Mouse (Mus musculus) urinary bladder, postnatal 25 days (tissue): ENCODE results near the gene Dgkz.

Experiments
- DNase-seq: peaks from one replicate; pipeline ENCODE4 v3.0.0; 2022; ENCODE audit warnings: low spot score

Gene Dgkz

DNA sequence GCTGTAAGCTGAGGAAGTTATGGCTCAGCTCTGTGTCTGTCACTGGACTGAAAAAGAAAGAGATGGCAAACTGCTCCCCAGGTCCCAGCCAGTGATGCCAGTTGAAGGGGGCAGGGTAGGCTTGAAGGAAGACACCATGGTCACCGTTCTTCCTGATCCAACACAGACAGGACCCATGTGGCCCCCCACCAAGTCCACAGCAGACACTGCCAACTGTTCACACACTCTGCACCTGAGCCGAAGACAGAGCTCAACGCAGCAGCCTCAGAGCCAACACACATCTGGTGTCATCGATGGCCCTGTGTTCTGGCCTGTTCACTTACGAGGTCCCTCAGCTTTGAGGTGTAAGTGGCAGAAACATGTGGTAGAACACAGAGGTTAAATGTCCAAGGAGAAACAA lies 15.2 kb downstream of the Dgkz start:
- DNase-seq, result no peak

DNA sequence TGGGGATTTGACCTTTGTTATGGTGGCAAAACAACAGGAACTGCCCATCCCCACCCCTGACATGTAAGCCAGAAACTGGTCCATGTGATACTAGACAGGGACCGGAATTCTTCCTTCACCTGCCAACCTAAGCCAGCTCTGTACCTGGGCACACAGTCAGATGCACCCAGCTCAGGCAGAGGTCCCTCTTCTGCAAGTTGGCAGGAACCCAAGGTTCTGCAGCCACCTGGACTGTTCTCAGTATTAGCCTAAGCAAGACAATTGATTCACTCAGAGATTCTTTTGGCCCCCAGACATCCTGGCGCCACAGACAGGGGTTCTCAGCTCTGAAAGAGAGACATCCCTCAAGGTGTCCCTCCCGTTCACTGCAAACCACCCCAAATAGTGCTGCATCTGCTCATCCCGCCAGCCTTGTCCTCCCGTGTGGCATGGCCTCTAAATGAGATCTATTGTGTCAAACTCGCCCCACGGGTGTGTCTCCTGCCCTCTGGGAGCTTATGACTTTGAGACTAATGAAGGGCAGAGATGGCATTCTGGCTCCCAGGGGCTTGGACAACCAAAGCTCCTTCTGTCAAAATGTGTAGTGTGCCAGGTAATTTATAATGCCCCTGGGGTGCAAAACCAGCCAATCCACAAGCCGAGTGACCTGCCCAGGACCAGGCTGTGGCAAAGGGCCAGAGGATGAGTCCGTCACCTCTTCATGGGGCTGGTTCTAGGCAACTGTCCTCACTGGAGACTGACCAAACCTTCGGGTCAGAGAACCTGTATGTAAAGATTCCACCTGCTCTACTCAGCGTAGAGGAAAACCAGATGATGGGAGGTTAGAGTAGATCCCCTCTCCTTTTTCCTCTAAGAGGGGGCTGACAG lies 15.9 kb downstream of the Dgkz start:
- DNase-seq, result no peak

DNA sequence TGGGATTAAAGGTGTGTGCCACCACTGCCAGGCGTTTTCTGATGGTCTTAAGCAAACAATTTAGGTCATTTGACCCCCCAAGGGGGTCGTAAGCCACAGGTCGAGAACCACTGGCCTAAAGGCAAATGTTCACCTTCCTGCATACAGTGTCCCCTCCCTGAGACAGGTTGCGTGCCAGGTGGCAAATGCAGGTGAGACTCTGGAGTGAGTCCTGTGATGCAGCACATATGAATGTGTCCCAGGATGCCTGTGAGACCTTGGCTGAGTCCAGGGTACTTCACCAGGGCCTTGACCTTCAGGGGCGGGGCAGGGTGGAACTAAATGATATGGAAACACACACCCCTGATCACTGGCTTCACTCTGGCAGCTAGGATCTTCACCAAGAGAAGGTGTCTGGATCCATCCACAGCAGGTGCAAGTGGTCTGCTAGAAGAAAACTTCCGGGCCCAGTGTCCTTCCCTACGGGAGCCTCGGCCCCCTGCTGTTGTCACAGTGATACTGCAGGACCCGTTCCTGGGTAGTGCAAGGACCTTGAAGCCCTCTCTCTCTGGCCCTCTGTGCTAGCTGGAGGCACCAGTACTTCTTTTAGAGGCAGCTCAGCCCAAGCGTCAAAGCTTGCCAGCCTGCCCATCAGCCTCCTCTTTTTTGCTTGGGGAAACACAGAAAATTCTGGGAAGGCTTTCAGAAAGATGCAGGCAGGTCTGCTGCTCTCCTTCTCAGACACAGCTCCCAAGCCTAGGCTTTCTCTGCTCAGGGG lies 16.8 kb downstream of the Dgkz start:
- DNase-seq, result no peak

DNA sequence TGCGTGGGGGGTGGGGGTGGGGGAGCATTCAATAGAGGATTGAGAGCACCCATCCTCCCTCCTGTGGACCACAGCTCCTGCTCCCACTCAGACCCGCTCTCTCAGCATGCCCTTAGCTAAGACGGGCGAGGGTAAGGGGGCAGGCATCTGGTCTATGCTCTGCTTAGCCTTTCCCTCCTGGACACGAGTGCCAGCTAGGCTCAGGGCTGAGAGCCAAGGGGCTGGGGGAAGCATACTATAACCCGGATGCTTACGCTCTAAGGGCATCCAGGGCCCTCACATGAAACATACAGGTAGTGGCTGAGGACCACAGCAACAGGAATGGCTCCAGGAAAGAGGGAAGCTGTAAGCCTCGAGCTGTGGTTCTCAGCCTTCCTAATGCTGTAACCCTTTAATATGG lies 17.6 kb downstream of the Dgkz start:
- no peak for DNase-seq

DNA sequence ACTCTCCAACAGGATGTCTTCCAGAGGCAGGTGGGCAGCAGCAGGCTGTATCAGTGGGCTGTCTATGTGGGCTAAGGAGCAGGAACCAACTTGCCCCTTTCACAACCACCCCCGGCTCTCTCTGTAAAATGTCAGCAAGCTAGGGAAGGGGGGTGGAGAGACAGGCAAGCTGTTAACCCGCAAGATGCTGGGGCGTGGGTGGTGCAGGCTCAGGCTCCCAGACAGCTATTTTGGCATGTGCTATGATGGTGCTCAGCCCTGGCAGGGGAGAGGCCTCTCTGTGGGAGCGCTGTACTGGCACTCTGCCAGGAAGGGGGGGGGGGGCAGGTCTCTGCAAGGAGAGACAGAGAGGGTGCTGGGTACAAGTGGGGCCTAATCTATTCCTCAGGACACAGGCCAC lies 18.6 kb downstream of the Dgkz start:
- no peak for DNase-seq

DNA sequence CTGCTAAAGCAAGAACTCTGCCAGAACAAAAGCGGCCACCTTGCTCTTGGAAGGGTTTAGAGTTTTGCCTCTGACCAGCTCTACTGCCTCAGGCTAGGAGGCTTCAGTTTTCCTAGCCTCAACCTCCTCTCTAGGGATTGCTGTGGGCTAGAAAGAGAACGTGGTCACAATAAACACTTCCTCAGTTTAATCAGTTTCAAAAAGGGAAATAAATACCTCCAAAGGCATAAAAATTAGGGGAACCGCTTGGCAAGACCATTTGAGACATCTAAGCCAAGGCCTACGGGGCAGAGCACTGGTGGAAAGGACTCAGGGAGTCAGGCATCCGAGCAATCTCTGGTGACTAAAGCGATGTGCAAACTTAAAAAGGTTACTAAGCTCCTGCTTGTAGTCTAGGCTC lies 19.8 kb downstream of the Dgkz start:
- DNase-seq, result no peak

DNA sequence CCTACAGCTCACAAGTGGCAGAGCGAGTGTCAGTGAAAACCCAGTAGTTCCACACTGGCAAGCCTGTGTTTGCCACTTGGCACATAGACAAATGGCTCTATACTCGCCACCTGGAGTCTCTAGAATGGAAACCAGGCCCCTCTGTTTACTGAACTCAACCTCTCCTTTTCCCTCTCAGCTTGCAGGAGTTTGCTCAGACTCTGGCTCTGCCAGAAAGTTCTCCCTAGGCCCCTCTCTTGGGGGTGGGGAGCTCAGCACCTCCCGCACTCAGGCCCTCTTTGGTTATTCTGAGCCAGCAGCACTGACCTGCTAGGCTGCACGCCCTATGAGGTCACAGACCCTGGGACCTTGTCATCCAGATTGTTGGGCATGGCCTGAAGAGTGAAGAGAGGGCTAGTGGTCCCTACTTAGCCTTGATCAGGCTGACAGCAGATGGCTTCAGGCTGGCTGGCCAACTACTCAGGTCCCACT lies 20.5 kb downstream of the Dgkz start:
- no peak for DNase-seq

DNA sequence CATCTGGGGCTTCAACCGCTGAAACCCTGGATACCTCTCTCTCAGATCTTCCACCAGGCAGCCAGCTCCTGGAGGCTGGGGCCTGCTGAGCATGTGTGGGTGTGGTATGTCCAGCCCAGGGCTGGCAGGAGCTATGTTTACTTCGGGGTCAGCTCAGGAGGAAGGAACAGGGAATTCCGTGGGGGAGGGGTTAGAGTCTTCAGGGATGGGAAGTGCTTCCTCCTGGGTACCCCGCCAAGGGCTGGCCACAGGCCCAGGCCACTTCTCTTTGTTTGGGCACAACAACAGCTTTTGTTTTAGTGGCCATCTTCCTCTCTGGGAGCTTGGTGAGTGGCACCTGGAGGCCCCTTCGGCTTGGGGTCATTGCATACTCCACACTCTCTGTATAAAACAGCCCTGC lies 21.8 kb downstream of the Dgkz start:
- DNase-seq, result no peak

DNA sequence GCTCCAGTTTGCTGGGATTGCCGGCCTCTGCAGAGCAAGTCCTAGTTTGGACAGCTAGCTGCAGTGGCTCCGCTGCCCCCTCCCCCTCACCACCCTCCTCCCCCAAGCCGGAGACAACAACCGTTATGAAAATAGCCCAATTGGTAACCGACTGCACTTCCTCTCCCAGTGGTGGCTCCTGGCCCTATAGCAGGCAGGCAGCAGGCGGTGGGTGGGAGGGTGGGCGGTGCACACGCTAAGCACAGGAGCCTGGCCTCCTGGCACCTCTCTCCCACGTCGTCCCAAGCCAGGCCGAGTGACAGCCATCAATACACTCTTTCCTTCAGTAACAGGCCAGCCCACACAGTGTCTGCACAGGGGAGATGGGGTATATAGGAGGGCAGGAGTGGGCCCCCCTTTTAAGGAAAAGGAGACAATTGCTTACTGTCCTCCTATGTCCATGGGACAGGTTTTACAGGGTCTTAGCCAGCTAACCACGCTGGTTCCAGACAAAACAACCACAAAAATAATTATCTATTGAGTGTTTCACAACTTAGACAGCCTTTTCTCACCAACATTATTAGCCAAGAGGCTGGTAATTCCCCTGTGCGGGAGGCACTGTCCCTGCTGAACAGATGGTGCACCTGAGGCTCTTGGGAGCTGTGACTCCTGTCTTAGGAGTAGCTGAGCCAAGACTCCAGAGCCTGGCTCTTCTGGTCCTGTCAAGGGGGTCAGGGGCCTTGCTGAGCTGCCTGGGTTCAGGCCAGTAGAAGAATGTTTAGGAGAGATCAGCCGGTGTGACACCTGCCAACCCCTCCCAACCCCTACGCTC lies 25.2 kb downstream of the Dgkz start:
- no peak for DNase-seq

DNA sequence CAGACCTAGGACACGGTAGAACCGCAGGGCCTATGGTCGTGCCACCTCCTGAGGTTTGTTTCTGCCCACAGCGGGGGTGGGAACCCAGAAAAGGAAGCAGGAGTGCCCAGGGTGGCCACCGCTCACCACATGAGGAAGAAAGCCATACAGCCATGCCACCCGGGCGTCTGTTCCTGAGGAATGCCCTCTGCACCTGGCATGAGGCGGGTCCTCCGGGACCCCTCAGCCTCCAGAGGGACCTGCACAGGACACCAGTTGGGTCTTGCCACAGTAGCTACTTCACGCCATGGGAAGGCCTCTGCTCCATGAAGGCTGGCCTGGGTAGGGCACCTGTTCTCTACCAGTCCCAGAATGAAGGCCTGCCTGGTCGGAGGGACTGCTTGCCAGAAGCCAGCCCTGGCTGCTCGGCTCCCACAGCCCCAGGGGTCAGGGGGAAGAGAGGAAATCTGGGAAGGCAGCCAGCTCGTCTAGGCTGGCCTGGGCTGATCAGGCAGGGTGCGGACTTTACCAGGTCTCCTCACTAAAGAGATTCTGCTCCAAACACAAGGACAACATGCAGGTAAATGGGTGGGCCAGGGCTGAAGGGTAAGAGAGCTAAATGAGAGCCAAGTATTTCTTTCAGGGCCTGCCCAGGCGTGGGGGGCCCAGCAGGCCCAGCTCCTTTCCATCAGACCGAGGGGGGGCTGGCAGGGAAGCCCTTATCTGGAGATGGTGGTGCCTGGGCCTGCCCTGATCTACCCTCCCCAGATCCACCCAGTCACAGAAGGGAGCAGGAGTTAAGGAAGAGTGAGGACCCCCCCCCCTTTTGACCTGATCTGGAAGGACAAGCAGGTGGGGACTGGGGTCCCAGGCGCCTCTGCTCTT lies 26.0 kb downstream of the Dgkz start:
- no peak for DNase-seq

DNA sequence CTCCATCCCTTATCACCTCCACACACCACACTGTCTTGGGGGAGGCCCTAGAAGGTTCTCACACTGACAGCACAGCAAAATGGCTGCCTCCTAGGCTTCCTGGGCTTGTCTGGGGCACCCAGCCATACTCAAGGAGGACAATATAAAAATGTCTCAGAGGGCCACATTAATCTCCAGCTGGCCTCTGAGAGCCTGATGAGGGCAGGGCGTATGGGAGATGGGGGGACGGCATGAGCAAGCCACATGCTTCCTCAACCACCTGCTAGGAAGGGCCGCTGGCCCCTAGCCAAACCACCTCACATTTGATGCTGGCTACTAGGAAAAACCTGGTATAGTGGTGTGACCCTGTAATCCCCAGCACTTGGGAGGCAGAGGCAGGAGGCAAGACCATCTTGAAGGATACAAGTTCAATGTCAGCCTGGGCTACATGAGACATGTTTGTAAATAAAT lies 26.8 kb downstream of the Dgkz start:
- no peak for DNase-seq

DNA sequence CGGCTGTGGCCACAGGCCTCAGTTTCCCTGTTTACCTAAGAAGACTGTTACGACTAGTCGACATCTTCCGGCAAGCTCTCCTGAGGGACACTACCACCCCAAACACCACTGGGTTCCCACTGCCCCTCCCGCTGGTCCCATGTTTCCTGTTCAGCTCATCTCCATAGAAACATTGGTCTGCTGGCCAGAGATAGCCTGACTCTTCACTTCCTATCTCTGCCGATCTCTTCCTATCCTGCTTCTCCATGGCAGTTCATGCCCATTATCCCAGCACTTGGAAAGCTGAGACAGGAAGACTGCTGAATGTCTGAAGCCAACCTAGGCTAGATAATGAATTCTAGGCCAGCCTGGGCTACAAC lies 27.5 kb downstream of the Dgkz start:
- no peak for DNase-seq

DNA sequence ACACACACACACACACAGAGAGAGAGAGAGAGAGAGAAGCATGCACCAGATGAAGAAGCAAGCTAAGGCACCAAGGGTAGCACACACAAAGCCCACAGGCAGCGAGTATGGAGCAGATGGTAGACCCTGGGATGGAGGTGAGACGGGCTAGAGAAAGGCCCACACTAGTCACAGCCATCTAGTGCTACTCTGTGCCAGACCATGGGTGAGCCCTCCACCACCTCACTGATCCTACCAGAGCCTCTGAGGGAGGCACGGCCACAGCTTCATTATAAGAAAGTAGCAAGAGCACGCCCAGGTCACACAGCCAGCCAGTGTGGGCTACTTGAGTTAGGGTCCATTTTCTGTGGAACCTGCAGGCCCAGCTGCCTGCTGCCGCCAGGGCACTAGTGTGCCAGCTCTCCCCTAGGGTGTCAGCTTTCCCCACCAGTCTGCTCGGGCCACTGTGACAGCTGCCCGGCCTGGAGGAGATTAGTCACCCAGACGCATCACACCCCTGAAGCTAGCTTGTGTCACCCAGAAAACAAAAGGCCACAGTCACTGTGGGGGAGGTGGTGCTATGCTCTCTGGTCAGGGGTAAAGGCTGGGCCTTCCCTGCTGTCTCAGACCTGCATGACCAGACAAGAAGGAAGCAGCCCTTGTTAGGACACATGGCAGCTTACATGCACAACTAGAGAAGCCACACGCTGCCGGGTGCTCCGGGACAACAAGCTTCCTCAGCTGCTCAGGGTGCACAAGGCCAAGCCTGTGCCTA lies 28.1 kb downstream of the Dgkz start:
- no peak for DNase-seq

DNA sequence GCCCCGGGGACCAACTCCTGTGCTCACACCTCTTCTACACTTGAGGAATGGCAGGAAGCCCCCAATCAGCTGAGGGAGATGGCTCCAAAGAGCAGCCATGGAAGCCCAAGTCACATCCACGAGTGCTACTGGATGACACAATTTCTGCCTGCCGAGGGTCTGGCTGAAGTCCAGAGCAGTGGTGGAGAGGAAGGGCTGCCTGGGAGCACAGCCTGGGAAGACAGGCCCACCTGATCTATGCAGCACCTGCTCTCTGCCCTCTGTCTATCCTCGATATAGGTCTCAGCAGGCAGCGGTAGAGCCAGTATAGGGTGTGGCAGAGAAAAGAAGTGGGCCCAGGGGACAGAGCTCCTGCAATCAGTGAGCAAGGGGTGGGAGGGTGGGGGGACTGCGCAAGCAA lies 28.8 kb downstream of the Dgkz start:
- DNase-seq, result no peak

DNA sequence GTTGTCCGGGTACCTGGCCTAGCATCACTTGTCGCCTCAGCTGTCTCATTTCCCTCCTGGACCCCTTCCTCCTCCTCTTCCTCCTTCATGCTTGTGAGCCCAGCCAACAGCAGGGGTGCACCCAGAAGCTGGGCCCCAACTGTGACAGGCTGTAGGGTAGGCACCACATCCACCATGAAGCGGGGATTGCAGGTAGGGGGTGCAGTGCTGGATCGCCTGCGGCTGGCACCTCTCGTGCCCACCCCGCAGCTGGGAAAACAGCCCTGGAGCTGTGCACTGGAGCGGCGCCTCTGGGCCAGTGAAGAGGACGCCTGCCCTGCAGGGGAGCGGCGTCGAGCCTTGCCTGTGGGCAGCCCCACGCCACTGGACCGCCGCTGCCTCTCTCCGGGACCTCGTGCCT lies 30.2 kb downstream of the Dgkz start, which contains the start of gene Gm9821:
Gene Gm9821, plus strand, starts transcription at position 221 of the 400 bp plus-strand sequence.
- no peak for DNase-seq

DNA sequence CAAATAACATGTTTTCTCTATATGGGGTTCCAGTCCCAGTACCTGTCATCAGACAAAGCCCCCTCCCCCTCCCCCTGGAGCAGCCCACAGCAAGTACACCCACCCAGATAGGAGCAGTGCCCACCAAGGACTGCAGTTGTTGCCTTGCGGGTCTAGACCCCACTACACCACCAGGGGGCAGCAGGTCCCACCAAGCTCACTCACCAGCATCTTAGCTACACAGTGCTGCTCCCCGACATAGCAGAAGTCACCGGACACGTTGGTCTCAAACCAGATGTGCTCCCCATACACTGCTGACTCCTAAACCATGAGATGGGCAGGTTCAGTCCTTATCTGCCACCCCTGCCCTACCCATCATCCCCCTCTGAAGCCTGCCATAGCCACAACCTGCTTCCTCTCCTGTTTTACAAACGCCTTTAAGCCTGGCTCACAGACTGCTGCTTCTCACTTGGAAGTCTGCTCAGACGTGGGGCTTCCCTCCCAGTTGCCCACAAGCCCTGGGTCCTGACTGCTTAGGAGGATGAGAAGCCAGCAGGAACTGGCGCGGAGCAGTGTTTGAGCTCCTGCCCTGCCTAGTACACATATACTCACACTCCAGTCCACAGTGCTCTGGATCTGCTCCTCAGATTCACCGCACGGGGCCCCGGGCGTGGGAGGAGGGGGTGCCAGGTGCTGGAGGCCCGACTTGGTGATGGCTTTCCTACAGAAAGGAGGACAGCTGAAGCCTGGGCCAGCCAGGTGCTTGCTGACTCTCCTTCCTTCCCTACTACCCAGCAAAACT lies 31.3 kb downstream of the Dgkz start:
- peak; percentile 75 for DNase-seq

DNA sequence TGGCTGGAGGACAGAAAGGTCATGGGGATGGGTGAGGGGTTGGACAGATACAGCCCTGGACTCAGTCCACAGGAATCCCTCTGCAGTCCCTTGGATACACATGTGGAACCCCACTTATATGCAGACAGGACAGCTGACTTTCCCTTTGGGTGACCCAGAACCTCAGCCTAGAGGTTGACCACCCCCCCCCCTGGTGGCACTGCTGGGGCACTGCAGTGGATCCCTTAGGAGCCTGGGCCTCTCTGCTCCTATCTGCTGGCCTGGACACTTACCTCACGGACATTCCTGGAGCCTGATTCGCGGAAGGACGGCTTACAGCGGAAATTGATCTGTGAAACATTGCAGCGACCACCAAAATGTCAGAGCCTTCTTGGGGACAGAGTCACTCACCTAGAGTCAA lies 33.3 kb downstream of the Dgkz start:
- no peak for DNase-seq

DNA sequence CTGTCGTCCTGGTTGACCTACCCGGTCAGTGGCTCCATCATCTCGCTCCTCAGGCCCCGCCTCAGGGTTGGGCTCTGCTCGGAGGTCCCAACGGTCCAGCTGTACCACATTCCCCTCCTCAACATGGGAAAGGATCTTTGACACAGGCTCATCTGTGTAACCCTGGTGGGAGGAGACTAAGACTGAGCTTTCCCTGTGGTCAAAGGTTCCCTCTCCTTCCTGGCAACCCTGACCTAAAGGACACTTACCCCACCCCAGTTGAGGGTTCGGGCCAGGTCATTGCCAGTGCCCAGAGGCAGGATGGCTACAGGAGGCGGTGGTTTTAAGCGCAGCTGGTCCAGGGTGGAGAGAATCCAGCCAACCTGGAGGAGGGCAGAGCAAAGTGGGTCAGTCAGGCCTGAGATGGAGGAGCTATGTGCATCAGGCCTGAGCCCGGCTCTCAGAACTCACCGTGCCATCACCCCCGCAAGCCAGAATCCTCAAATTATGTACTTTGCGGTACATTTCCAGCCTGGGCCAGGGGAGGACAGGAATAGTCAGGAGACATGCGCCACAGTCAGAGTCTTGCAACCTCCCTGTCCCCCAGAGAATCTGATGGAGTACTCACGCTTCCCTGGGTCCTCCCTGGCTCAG lies 36.2 kb downstream of the Dgkz start:
- DNase-seq, result no peak

DNA sequence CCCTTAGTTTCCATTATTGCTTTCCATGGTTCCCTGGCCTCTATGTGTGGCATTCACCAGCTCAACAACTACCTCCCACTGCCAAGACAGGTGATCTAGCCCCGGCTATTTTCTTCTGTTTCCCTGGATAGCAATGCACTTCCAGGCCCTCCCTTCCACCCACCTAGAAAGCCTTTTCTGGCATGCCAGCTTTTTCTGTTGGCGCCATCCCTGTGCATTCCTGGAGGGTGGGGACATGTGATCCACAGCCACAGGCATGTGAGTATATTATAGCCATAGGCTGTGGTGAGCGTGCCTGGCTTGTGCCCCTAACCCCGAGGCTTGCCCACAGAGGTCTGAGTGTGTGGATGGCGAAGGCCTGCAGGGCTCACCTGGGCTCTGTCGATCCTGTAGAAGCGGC lies 39.5 kb downstream of the Dgkz start:
- no peak for DNase-seq
